Mouse (Mus musculus) myocyte (in vitro differentiated cells): ENCODE measurements around the gene Smok3b.

ENCODE experiments used
- CEBPB ChIP-seq: IDR thresholded peaks from 2 replicates; pipeline ENCODE4 v1.6.1; 2011; ENCODE audit warnings: mild to moderate bottlenecking, moderate library complexity; ENCODE audit not compliant: poor library complexity, insufficient read depth, severe bottlenecking
- E2F4 ChIP-seq: IDR thresholded peaks from one replicate; pipeline ENCODE4 v1.6.1; 2011; ENCODE audit warnings: mild to moderate bottlenecking, control low read depth, moderate library complexity; ENCODE audit not compliant: insufficient read depth
- MAX ChIP-seq: IDR thresholded peaks from one replicate; pipeline ENCODE4 v1.6.1; 2011; ENCODE audit warnings: low read depth, mild to moderate bottlenecking, control low read depth
- MYOD1 ChIP-seq, 3 experiments: IDR thresholded peaks; one replicate each; pipeline ENCODE4 v1.6.1; 2011; ENCODE audit warnings: control low read depth in 2 of 3, low read depth in 2 of 3, mild to moderate bottlenecking in 2 of 3, moderate library complexity in 1 of 3; ENCODE audit not compliant: insufficient read length in 2 of 3, control insufficient read depth in 1 of 3
- POLR2A ChIP-seq: IDR thresholded peaks from one replicate; pipeline ENCODE4 v1.6.1; 2011; ENCODE audit warnings: low read depth, mild to moderate bottlenecking, control low read depth, moderate library complexity; ENCODE audit not compliant: insufficient read length
- POLR2AphosphoS2 ChIP-seq: IDR thresholded peaks from one replicate; pipeline ENCODE4 v1.6.1; 2011; ENCODE audit warnings: low read depth, control low read depth; ENCODE audit not compliant: insufficient read length
- REST ChIP-seq: IDR thresholded peaks from one replicate; pipeline ENCODE4 v1.6.1; 2011; ENCODE audit warnings: mild to moderate bottlenecking, control low read depth, moderate library complexity; ENCODE audit not compliant: insufficient read depth, insufficient read length
- TCF12 ChIP-seq: IDR thresholded peaks from one replicate; pipeline ENCODE4 v1.6.1; 2011; ENCODE audit warnings: mild to moderate bottlenecking, control low read depth; ENCODE audit not compliant: poor library complexity, insufficient read depth, severe bottlenecking
- TCF3 ChIP-seq: IDR thresholded peaks from one replicate; pipeline ENCODE4 v1.6.1; 2011; ENCODE audit warnings: low read depth, control low read depth; ENCODE audit not compliant: insufficient read length

GRCm38 (mm10) chr5:138090271-138090670, 69.0 kb downstream of the Smok3b start:
- TF ChIP-seq MYOD1 (IDR thresholded peaks at IDR 0.05; ENCODE audit: control insufficient read depth in 1 of 3, insufficient read length in 2 of 3, low read depth in 2 of 3) (no peak), E2F4 (no peak), TCF3 (no peak), REST (no peak), POLR2A (no peak), POLR2AphosphoS2 (no peak), MAX (no peak), TCF12 (no peak), CEBPB (no peak)
